Mouse (Mus musculus): ENCODE results near the gene Ptprn2. TPM values are rescaled to one million over a fixed set of nuclear protein-coding genes. Genes with fewer than 3 reads are reported as not detected.
A peak's percentile ranks its signal among the peaks of the same experiment; 100 is the strongest.

The Ptprn2 gene
- polyA plus RNA-seq, 1 experiment from 2014 or later, result 0.02 TPM

- WGBS (ENCODE audit: insufficient replicate concordance), result 68% methylated on average over 5 of the region's 5 CpGs
- Histone ChIP-seq H3K9ac (no peak overlapping the region), H3K4me1 (replicated peaks) (no peaks in the 10 kb centered on the region), H3K36me3 (replicated peaks) (no peaks in the 10 kb centered on the region), H3K9me3 (replicated peaks) (no peaks in the 10 kb centered on the region), H3K27me3 (no peaks in the 10 kb centered on the region), H3K4me3 (replicated peaks) (no peak overlapping the region), H3K4me2 (no peak overlapping the region), H3K27ac (replicated peaks) (no peak overlapping the region)
- no peak for ATAC-seq (ENCODE audit: insufficient read depth)
Measured at GRCm38 (mm10) chr12:116740141-116740540, 254.6 kb downstream of the Ptprn2 start.

DNA sequence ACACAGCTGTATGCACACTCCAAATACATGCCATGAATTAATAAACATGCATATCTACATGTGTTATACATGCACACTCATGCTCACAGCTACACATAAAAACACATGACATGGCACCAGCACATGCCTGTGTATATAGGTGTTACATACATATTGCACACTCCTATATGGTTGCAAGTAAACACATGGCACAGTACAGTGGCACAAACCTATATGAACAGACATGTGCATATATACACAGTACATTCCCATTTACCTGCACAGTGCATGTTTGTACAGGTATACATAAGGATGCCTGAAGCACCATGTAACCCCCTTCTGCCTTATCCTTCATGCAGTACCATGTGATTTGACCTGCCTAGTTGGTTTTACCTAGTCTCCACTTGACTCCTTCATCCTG lies 255.8 kb downstream of the Ptprn2 start:
- no peaks in the 10 kb centered on the region for H3K36me3 ChIP-seq (replicated peaks)
- no peak overlapping the region for H3K9ac ChIP-seq
- no peak overlapping the region for H3K4me2 ChIP-seq
- H3K27ac ChIP-seq (replicated peaks), result no peak overlapping the region
- no peak for ATAC-seq (ENCODE audit: insufficient read depth)
- H3K27me3 ChIP-seq, result no peaks in the 10 kb centered on the region
- H3K4me3 ChIP-seq (replicated peaks), result no peak overlapping the region
- H3K9me3 ChIP-seq (replicated peaks), result no peaks in the 10 kb centered on the region
- H3K4me1 ChIP-seq (replicated peaks), result no peaks in the 10 kb centered on the region

DNA sequence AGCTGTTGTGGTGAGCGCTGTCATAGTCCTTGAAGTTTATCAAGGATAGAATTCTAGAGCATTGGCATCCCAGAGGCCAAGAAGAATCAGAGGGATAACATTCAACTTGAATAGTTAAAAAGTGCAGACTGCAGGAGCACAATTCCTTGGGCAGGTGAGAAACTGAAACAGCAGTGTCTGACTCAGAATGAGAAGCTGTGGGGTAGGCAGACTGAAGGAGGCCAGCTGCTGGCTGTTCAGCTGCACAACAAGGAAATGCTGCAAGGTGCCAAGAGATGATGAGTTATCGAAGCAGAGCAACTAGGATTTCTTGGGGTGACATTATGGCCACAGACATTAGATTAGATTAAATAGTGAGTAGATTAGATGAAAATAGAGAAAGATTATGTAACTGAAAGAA lies 260.9 kb downstream of the Ptprn2 start:
- Histone ChIP-seq H3K4me2 (no peak overlapping the region), H3K36me3 (replicated peaks) (no peaks in the 10 kb centered on the region), H3K4me1 (replicated peaks) (no peaks in the 10 kb centered on the region), H3K9me3 (replicated peaks) (no peaks in the 10 kb centered on the region), H3K4me3 (replicated peaks) (no peak overlapping the region), H3K9ac (no peak overlapping the region), H3K27me3 (no peaks in the 10 kb centered on the region), H3K27ac (replicated peaks) (no peak overlapping the region)
- 51% methylated on average over 2 of the region's 2 CpGs for WGBS (ENCODE audit: insufficient replicate concordance)
- ATAC-seq (ENCODE audit: insufficient read depth), result no peak

DNA sequence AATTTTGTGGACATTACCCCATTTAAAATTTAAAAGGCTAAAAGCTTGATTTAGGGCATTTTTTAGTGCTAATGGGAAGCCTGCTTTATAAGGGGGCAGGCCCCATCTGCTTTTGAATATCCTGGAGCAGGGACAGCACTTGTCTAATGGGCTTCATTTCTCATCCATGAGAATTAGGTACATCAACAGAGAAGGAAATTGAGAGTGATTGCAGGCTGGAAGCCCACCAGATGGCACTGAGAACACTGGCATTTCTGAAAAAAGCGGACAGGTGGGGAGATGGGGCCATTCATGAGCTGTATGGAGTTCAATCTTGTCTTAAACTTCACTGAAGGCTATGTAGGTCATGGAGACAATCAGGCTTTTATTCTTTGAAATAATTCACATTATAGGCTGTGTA lies 267.3 kb downstream of the Ptprn2 start:
- no peak overlapping the region for H3K4me3 ChIP-seq (replicated peaks)
- H3K36me3 ChIP-seq (replicated peaks), result no peaks in the 10 kb centered on the region
- no peak overlapping the region for H3K4me2 ChIP-seq
- H3K4me1 ChIP-seq (replicated peaks), result no peaks in the 10 kb centered on the region
- 44% methylated on average over 1 of the region's 1 CpGs for WGBS (ENCODE audit: insufficient replicate concordance)
- no peak overlapping the region for H3K27ac ChIP-seq (replicated peaks)
- no peaks in the 10 kb centered on the region for H3K9me3 ChIP-seq (replicated peaks)
- H3K27me3 ChIP-seq, result no peaks in the 10 kb centered on the region
- ATAC-seq (ENCODE audit: insufficient read depth), result no peak
- no peak overlapping the region for H3K9ac ChIP-seq

- no peaks in the 10 kb centered on the region for H3K27me3 ChIP-seq
- H3K27ac ChIP-seq (replicated peaks), result no peak overlapping the region
- H3K4me2 ChIP-seq, result no peak overlapping the region
- no peak overlapping the region for H3K9ac ChIP-seq
- no peaks in the 10 kb centered on the region for H3K4me1 ChIP-seq (replicated peaks)
- ATAC-seq (ENCODE audit: insufficient read depth), result no peak
- no peaks in the 10 kb centered on the region for H3K9me3 ChIP-seq (replicated peaks)
- H3K4me3 ChIP-seq (replicated peaks), result no peak overlapping the region
- no peaks in the 10 kb centered on the region for H3K36me3 ChIP-seq (replicated peaks)
Measured at GRCm38 (mm10) chr12:116763961-116764360, 278.4 kb downstream of the Ptprn2 start.

DNA sequence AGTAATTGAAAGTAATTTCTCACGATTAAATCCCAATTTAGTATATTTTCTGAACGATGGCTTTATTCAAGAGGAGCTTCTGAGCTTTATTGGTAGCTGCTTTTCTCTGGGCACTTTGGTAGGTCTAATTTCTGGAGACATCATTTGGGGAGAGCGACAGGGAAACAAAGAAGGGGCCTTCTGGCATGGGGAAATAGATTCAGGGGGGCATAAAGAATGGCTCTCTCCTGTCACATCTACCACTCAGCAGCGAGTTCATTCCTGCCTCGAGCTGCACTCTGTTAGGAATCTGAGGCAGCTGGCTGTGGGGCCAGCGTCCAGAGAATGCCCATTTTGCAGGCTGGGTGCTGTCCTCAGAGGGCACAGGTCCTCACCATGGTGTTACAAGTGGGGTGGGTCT lies 285.4 kb downstream of the Ptprn2 start:
- H3K27me3 ChIP-seq, result no peaks in the 10 kb centered on the region
- no peak for ATAC-seq (ENCODE audit: insufficient read depth)
- H3K4me1 ChIP-seq (replicated peaks), result no peaks in the 10 kb centered on the region
- no peak overlapping the region for H3K4me2 ChIP-seq
- no peaks in the 10 kb centered on the region for H3K36me3 ChIP-seq (replicated peaks)
- no peak overlapping the region for H3K4me3 ChIP-seq (replicated peaks)
- no peak overlapping the region for H3K9ac ChIP-seq
- H3K27ac ChIP-seq (replicated peaks), result no peak overlapping the region
- H3K9me3 ChIP-seq (replicated peaks), result no peaks in the 10 kb centered on the region
- 53% methylated on average over 6 of the region's 6 CpGs for WGBS (ENCODE audit: insufficient replicate concordance)

GRCm38 (mm10) chr12:116771493-116771892 lies 286.0 kb downstream of the Ptprn2 start:
- no peak overlapping the region for H3K9ac ChIP-seq
- H3K9me3 ChIP-seq (replicated peaks), result no peaks in the 10 kb centered on the region
- 40% methylated on average over 4 of the region's 4 CpGs for WGBS (ENCODE audit: insufficient replicate concordance)
- no peaks in the 10 kb centered on the region for H3K4me1 ChIP-seq (replicated peaks)
- ATAC-seq (ENCODE audit: insufficient read depth), result no peak
- H3K36me3 ChIP-seq (replicated peaks), result no peaks in the 10 kb centered on the region
- H3K27ac ChIP-seq (replicated peaks), result 0 out of 2 replicates have a peak overlapping the region, but pooled peaks have one; percentile 38
- no peaks in the 10 kb centered on the region for H3K27me3 ChIP-seq
- no peak overlapping the region for H3K4me3 ChIP-seq (replicated peaks)
- no peak overlapping the region for H3K4me2 ChIP-seq

DNA sequence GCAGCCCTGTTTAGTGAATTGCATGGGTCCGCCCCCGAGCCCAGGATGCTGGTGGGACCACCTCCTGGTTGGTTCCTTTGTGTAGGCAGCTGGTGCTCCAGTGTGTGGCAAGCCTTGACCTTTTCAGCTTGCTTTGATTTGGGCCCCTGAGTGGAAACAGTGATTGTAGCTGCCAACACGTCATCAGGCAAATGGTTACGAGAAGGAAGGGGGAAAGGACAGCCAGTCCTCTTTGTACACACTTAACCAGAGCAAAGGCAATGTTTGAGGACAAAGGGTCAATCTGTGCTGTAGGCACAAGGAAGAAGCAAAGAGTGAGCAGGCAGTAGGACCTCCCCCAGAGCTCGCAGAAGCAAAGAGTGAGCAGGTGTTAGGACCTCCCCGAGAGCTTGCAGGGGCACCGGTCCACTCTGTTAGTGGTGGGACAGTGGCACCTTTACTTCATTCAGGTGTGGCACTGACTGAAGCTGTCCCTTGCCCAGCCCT lies 286.6 kb downstream of the Ptprn2 start:
- peak; percentile 81 for ATAC-seq (ENCODE audit: insufficient read depth)
- Histone ChIP-seq H3K9ac (no peak overlapping the region), H3K9me3 (replicated peaks) (no peaks in the 10 kb centered on the region), H3K4me3 (replicated peaks) (no peak overlapping the region), H3K4me1 (replicated peaks) (no peaks in the 10 kb centered on the region), H3K27me3 (no peaks in the 10 kb centered on the region), H3K27ac (replicated peaks) (0 out of 2 replicates have a peak overlapping the region, but pooled peaks have one; percentile 38), H3K4me2 (no peak overlapping the region), H3K36me3 (replicated peaks) (no peaks in the 10 kb centered on the region)
- WGBS (ENCODE audit: insufficient replicate concordance), result 39% methylated on average over 7 of the region's 7 CpGs

DNA sequence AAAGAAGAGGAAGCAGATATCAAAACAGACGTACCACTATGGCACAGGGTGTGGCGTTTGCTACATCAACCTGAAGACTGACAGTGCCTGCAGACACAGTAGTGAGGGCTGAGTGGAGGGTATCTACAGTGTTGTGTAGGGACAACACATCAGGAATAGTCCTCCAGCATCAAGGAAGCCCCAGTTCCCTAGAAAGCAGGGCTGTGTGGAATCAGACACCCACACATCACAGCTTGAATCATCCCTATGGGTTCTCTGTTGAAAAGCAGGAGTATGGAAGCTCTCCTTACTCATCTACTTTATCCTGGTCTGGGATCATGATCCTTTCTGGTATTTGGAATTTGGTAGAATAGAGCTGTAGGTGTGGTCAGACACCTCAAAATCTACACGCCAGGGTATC lies 287.8 kb downstream of the Ptprn2 start:
- Histone ChIP-seq H3K9ac (no peak overlapping the region), H3K9me3 (replicated peaks) (no peaks in the 10 kb centered on the region), H3K4me3 (replicated peaks) (no peak overlapping the region), H3K4me2 (no peak overlapping the region), H3K36me3 (replicated peaks) (no peaks in the 10 kb centered on the region), H3K27ac (replicated peaks) (no peak overlapping the region), H3K27me3 (no peaks in the 10 kb centered on the region), H3K4me1 (replicated peaks) (no peaks in the 10 kb centered on the region)
- WGBS (ENCODE audit: insufficient replicate concordance), result 62% methylated on average over 3 of the region's 3 CpGs
- no peak for ATAC-seq (ENCODE audit: insufficient read depth)

- Histone ChIP-seq H3K9me3 (replicated peaks) (no peaks in the 10 kb centered on the region), H3K4me3 (replicated peaks) (no peak overlapping the region), H3K4me2 (no peak overlapping the region), H3K4me1 (replicated peaks) (no peaks in the 10 kb centered on the region), H3K9ac (no peak overlapping the region), H3K27me3 (no peaks in the 10 kb centered on the region), H3K27ac (replicated peaks) (no peak overlapping the region), H3K36me3 (replicated peaks) (no peaks in the 10 kb centered on the region)
- WGBS (ENCODE audit: insufficient replicate concordance), result 66% methylated on average over 8 of the region's 8 CpGs
- no peak for ATAC-seq (ENCODE audit: insufficient read depth)
Measured at GRCm38 (mm10) chr12:116776447-116776846, 290.9 kb downstream of the Ptprn2 start.

GRCm38 (mm10) chr12:116778095-116779090 lies 292.9 kb downstream of the Ptprn2 start:
- Histone ChIP-seq H3K4me2 (no peak overlapping the region), H3K27ac (replicated peaks) (no peak overlapping the region), H3K4me1 (replicated peaks) (no peaks in the 10 kb centered on the region), H3K4me3 (replicated peaks) (no peak overlapping the region), H3K9me3 (replicated peaks) (no peaks in the 10 kb centered on the region), H3K36me3 (replicated peaks) (no peaks in the 10 kb centered on the region), H3K27me3 (no peaks in the 10 kb centered on the region), H3K9ac (no peak overlapping the region)
- 55% methylated on average over 4 of the region's 4 CpGs for WGBS (ENCODE audit: insufficient replicate concordance)
- no peak for ATAC-seq (ENCODE audit: insufficient read depth)
